Mouse (Mus musculus) MEL (cell line): ENCODE results near the gene Bcl6. TPM values are rescaled to one million over a fixed set of nuclear protein-coding genes. Genes with fewer than 3 reads are reported as not detected.

Experiments
- DNase-seq: peaks from one replicate; pipeline ENCODE4 v3.0.0; 2011; ENCODE audit warnings: low read depth, low spot score
- H3K27ac ChIP-seq: 2 replicates; pipeline ENCODE4 v1.5.1; 2012; ENCODE audit warnings: low read depth, mild to moderate bottlenecking, control low read depth, low read length, moderate library complexity; ENCODE audit not compliant: control insufficient read depth
- H3K27me3 ChIP-seq, 2 experiments: fragments of 150-350 bp in 1 of 2; sonication (generic) in 1 of 2; 2 replicates each; pipeline ENCODE4 v1.6.1; 2012; ENCODE audit warnings: low read length in 2 of 2, mild to moderate bottlenecking in 2 of 2, improper control_type of control experiment in 1 of 2, moderate library complexity in 1 of 2; ENCODE audit not compliant: insufficient read depth in 2 of 2, control insufficient read depth in 1 of 2
- H3K36me3 ChIP-seq, 2 experiments: 2 replicates each; pipeline ENCODE4 v1.6.1; 2012 to 2014; ENCODE audit warnings: low read length in 2 of 2, improper control_type of control experiment in 1 of 2, inconsistent platforms in 1 of 2, mild to moderate bottlenecking in 1 of 2; ENCODE audit not compliant: insufficient read depth in 2 of 2, control insufficient read depth in 1 of 2
- H3K4me1 ChIP-seq, 2 experiments: fragments of 150-350 bp in 1 of 2; sonication (generic) in 1 of 2; 2 replicates each; pipeline ENCODE4 v1.6.1; 2012; ENCODE audit warnings: low read length in 2 of 2, improper control_type of control experiment in 1 of 2, mild to moderate bottlenecking in 1 of 2; ENCODE audit not compliant: insufficient read depth in 2 of 2, control insufficient read depth in 1 of 2
- H3K4me3 ChIP-seq, 2 experiments: fragments of 150-350 bp in 1 of 2; sonication (generic) in 1 of 2; 2 replicates each; pipeline ENCODE4 v1.5.1; 2012; ENCODE audit warnings: low read depth in 2 of 2, low read length in 2 of 2, mild to moderate bottlenecking in 2 of 2, moderate library complexity in 2 of 2, control low read depth in 1 of 2, improper control_type of control experiment in 1 of 2; ENCODE audit not compliant: control insufficient read depth in 1 of 2, insufficient read depth in 1 of 2
- H3K79me2 ChIP-seq: 2 replicates; pipeline ENCODE4 v1.6.1; 2012; ENCODE audit warnings: mild to moderate bottlenecking, low read length, moderate library complexity; ENCODE audit not compliant: control insufficient read depth, poor library complexity, insufficient read depth
- H3K9ac ChIP-seq: 2 replicates; pipeline ENCODE4 v1.6.1; 2012; ENCODE audit warnings: low read depth, mild to moderate bottlenecking, control low read depth, low read length, moderate library complexity; ENCODE audit not compliant: control insufficient read depth, poor library complexity, severe bottlenecking
- H3K9me3 ChIP-seq: fragments of 150-350 bp; sonication (generic); replicated peaks from 2 replicates; pipeline ENCODE4 v1.6.1; 2012; ENCODE audit warnings: mild to moderate bottlenecking, low read length, improper control_type of control experiment, moderate library complexity; ENCODE audit not compliant: insufficient read depth
- ELF1 ChIP-seq: IDR thresholded peaks from 2 replicates; pipeline ENCODE4 v1.6.1; 2014; ENCODE audit warnings: low read depth, mild to moderate bottlenecking, inconsistent platforms, low read length, improper control_type of control experiment, moderate library complexity
- ETS1 ChIP-seq: IDR thresholded peaks from 2 replicates; pipeline ENCODE4 v1.6.1; 2012; ENCODE audit warnings: low read depth, mild to moderate bottlenecking, inconsistent platforms, low read length, improper control_type of control experiment, moderate library complexity
- MAFK ChIP-seq: IDR thresholded peaks from 2 replicates; pipeline ENCODE4 v1.6.1; 2011; ENCODE audit warnings: low read depth, mild to moderate bottlenecking, low read length, improper control_type of control experiment, borderline replicate concordance
- MAX ChIP-seq: IDR thresholded peaks from 2 replicates; pipeline ENCODE4 v1.6.1; 2011; ENCODE audit warnings: low read length, improper control_type of control experiment
- MXI1 ChIP-seq: IDR thresholded peaks from 2 replicates; pipeline ENCODE4 v1.6.1; 2011; ENCODE audit warnings: mild to moderate bottlenecking, low read depth, low read length, improper control_type of control experiment
- MYC ChIP-seq: IDR thresholded peaks from 2 replicates; pipeline ENCODE4 v1.6.1; 2011; ENCODE audit warnings: low read depth, mild to moderate bottlenecking, low read length, improper control_type of control experiment, moderate library complexity
- SIN3A ChIP-seq: IDR thresholded peaks from 2 replicates; pipeline ENCODE4 v1.6.1; 2012; ENCODE audit warnings: low read length, improper control_type of control experiment, inconsistent platforms
- SMC3 ChIP-seq: IDR thresholded peaks from 2 replicates; pipeline ENCODE4 v1.6.1; 2011; ENCODE audit warnings: low read depth, low read length, improper control_type of control experiment
- TAL1 ChIP-seq: IDR thresholded peaks from 2 replicates; pipeline ENCODE4 v1.6.1; 2012; ENCODE audit warnings: mild to moderate bottlenecking, inconsistent platforms, low read length, moderate library complexity, mixed read lengths
- TCF12 ChIP-seq: IDR thresholded peaks from 2 replicates; pipeline ENCODE4 v1.6.1; 2014; ENCODE audit warnings: low read depth, mild to moderate bottlenecking, inconsistent platforms, low read length, improper control_type of control experiment, moderate library complexity
- UBTF ChIP-seq: IDR thresholded peaks from 2 replicates; pipeline ENCODE4 v1.6.1; 2012; ENCODE audit warnings: low read depth, mild to moderate bottlenecking, inconsistent platforms, low read length, improper control_type of control experiment, moderate library complexity, borderline replicate concordance; ENCODE audit not compliant: insufficient read depth
- ZNF384 ChIP-seq: IDR thresholded peaks from 2 replicates; pipeline ENCODE4 v1.6.1; 2012; ENCODE audit warnings: low read depth, mild to moderate bottlenecking, inconsistent platforms, low read length, improper control_type of control experiment
- polyA plus RNA-seq, 2 experiments: library from polyadenylated mRNA; stranded (reverse) in 1 of 2; unstranded in 1 of 2; fragments of >175 nt in 1 of 2; fragments of >200 nt in 1 of 2; gene quantifications; 2 replicates each; pipeline versions ENCODE4 v1.2.1 to v1.2.4; 2012; ENCODE audit warnings: low replicate concordance in 2 of 2, low read depth in 1 of 2; ENCODE audit not compliant: insufficient read length in 2 of 2, insufficient read depth in 1 of 2, missing spikeins in 1 of 2
- total RNA-seq: library from RNA; depleted of rRNA; stranded (reverse); fragments of 300-350 nt; gene quantifications from 2 replicates; pipeline ENCODE4 v1.2.3, GENCODE M21; 2012

Bcl6 gene
- total and polyA plus RNA-seq, 3 experiments = not detected

DNA sequence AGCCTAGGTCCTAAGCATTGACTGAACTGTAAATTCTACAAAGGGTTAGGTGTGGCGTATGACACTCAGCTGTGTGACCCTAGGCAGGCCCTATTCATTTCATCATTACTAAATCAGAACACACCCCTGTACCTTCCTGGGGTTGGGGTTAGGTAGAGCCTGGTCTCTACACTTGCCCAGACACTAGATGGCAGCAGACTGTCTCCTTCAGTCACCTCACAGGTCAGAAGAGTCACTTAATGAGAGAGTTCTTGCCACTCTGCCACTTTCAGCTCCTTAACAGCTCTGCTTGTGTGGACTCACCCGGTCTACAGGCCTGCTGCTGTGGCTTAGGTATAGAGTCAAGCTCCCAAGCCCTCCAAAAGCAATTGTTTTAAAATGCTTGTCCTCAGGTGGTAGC, 26.3 kb downstream of the Bcl6 start:
- Histone ChIP-seq H3K4me1 (no peaks in the 10 kb centered on the region), H3K9me3 (no peaks in the 10 kb centered on the region), H3K27me3 (no peaks in the 10 kb centered on the region), H3K4me3 (no peak overlapping the region), H3K9ac (no peak overlapping the region), H3K27ac (no peak overlapping the region), H3K79me2 (no peaks in the 10 kb centered on the region), H3K36me3 (no peaks in the 10 kb centered on the region)
- no peak for DNase-seq
- TF ChIP-seq MYC = no peak
- TF ChIP-seq MAFK = no peak
- TF ChIP-seq ELF1 = no peak
- TF ChIP-seq MAX = no peak
- no peak for TF ChIP-seq TCF12
- TF ChIP-seq TAL1 = no peak

DNA sequence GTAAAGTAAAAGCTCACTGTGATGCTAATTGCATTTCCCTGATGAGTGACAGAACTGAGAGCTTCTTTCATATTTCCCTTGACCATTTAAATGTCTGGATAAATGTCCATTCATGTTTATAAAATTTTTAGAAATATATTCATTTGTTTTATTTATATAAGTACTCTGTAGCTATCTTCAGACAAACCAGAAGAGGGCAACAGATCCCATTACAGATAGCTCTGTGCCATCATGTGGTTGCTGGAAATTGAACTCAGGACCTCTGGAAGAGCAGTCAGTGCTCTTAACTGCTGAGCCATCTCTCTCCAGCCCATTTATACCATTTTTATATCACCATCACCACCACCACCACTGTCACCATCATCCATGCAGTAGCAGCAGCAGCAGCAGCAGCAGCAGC, 29.7 kb downstream of the Bcl6 start:
- Histone ChIP-seq H3K9me3 (no peaks in the 10 kb centered on the region), H3K27ac (no peak overlapping the region), H3K79me2 (no peaks in the 10 kb centered on the region)
- no peak for TF ChIP-seq ETS1
- no peak for TF ChIP-seq UBTF
- no peak for TF ChIP-seq MAX
- no peak for TF ChIP-seq MAFK
- TF ChIP-seq SMC3 = no peak
- TF ChIP-seq MXI1 = no peak
- no peak for TF ChIP-seq SIN3A
- TF ChIP-seq ZNF384 = no peak
- TF ChIP-seq ELF1 = no peak
- TF ChIP-seq, all 39 proteins: peak for 0
- no peak for DNase-seq
- Histone ChIP-seq H3K4me1 (no peaks in the 10 kb centered on the region), H3K9ac (no peak overlapping the region), H3K4me3 (no peak overlapping the region), H3K27me3 (no peaks in the 10 kb centered on the region), H3K36me3 (no peaks in the 10 kb centered on the region)

DNA sequence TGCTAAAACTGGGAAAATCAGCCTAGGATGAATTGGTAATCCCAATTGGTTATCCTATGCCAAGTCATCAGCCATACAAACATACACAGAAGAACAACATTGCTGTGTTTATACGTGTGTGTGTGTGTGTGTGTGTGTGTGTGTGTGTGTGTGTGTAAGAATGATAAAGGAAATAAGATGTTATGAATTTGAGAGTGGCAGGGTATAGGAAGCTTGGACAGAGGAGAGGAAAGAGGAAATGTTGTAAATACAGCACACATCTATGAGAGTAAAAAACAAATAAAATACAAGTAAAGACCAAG, 34.7 kb downstream of the Bcl6 start:
- DNase-seq = no peak
- no peak overlapping the region for H3K9ac ChIP-seq
- H3K4me3 ChIP-seq = no peak overlapping the region
- H3K79me2 ChIP-seq = no peaks in the 10 kb centered on the region
- no peak overlapping the region for H3K27ac ChIP-seq
- TF ChIP-seq MAX = no peak
- no peaks in the 10 kb centered on the region for H3K36me3 ChIP-seq
- no peaks in the 10 kb centered on the region for H3K27me3 ChIP-seq
- H3K9me3 ChIP-seq = no peaks in the 10 kb centered on the region
- no peaks in the 10 kb centered on the region for H3K4me1 ChIP-seq
